Mouse (Mus musculus): ENCODE data around the gene Catip. TPM values are rescaled to one million over a fixed set of nuclear protein-coding genes. Genes with fewer than 3 reads are reported as not detected.
A peak's percentile ranks its signal among the peaks of the same experiment; 100 is the strongest.

The Catip gene
- total RNA-seq, 2 experiments from 2014 or later, result 0.74 to 1.1 TPM

- intact Hi-C loops (cut with DNase I), result no loop called here
- no peak for DNase-seq
These were observed 20.0 kb upstream of the Catip start for GRCm38 (mm10) chr1:74341898-74342297.

- intact Hi-C loops (cut with DNase I), result no loop called here
- no peak for DNase-seq
These were observed 19.6 kb upstream of the Catip start for GRCm38 (mm10) chr1:74342308-74342707.

- DNase-seq, result no peak
- intact Hi-C loops (cut with DNase I), result no loop called here
These were observed 18.7 kb upstream of the Catip start for GRCm38 (mm10) chr1:74343161-74343560.

GRCm38 (mm10) chr1:74344163-74344916, 17.6 kb upstream of the Catip start:
- intact Hi-C loops (cut with DNase I), result no loop called here
- DNase-seq, result no peak

- intact Hi-C loops (cut with DNase I), result no loop called here
These were observed 10.6 kb upstream of the Catip start for GRCm38 (mm10) chr1:74351185-74351769.

GRCm38 (mm10) chr1:74352532-74353096, 9.3 kb upstream of the Catip start:
- intact Hi-C loops (cut with DNase I), result no loop called here
- DNase-seq, result no peak

More at GRCm38 (mm10) chr1:74351185-74351769, 10.6 kb upstream of the Catip start:
- DNase-seq, result no peak

GRCm38 (mm10) chr1:74353453-74354229, 8.3 kb upstream of the Catip start:
- no peak for DNase-seq
- intact Hi-C loops (cut with DNase I), result no loop called here

- intact Hi-C loops (cut with DNase I), result loop anchor here (5.0 kb wide), 1 partner anchor 55 kb away; no protein-coding TSS in a partner anchor
- DNase-seq, result no peak
These were observed 4.4 kb upstream of the Catip start for GRCm38 (mm10) chr1:74357531-74357930.

- intact Hi-C loops (cut with DNase I), result loop anchor here (5.0 to 10.0 kb wide), 3 partner anchors 43 to 155 kb away; no protein-coding TSS in a partner anchor
These were observed 1.9 kb upstream of the Catip start for GRCm38 (mm10) chr1:74359952-74360517.

GRCm38 (mm10) chr1:74362325-74363229, 669 bp downstream of the Catip start:
- intact Hi-C loops (cut with DNase I), result loop anchor here (5.0 to 10.0 kb wide), 2 partner anchors 45 to 158 kb away; no protein-coding TSS in a partner anchor
- no peak for DNase-seq

More at GRCm38 (mm10) chr1:74359952-74360517, 1.9 kb upstream of the Catip start:
- DNase-seq, result no peak

- DNase-seq, result no peak
- intact Hi-C loops (cut with DNase I), result loop anchor here (5.0 to 10.0 kb wide), 2 partner anchors 46 to 159 kb away; no protein-coding TSS in a partner anchor
These were observed 1.5 kb downstream of the Catip start for GRCm38 (mm10) chr1:74363437-74363836.

- intact Hi-C loops (cut with DNase I), result loop anchor here (5.0 to 10.0 kb wide), 2 partner anchors 47 to 159 kb away; no protein-coding TSS in a partner anchor
- no peak for DNase-seq
These were observed 2.4 kb downstream of the Catip start for GRCm38 (mm10) chr1:74364270-74364669.

GRCm38 (mm10) chr1:74367886-74368645, 6.2 kb downstream of the Catip start:
- intact Hi-C loops (cut with DNase I), result loop anchor here (10.0 kb wide), 1 partner anchor 163 kb away; no protein-coding TSS in a partner anchor
- DNase-seq, result peak; percentile 31

GRCm38 (mm10) chr1:74370040-74370439, 8.1 kb downstream of the Catip start:
- intact Hi-C loops (cut with DNase I), result no loop called here
- DNase-seq, result no peak

- intact Hi-C loops (cut with DNase I), result no loop called here
- DNase-seq, result no peak
These were observed 11.5 kb downstream of the Catip start for GRCm38 (mm10) chr1:74373372-74373771.

GRCm38 (mm10) chr1:74374980-74375379, 13.1 kb downstream of the Catip start, which contains the start of gene Slc11a1:
Gene Slc11a1, plus strand, starts transcription at chr1:74375195.
- intact Hi-C loops (cut with DNase I), result no loop called here
- no peak for DNase-seq

GRCm38 (mm10) chr1:74375561-74375960, 13.7 kb downstream of the Catip start:
- no peak for DNase-seq
- intact Hi-C loops (cut with DNase I), result no loop called here

GRCm38 (mm10) chr1:74376396-74376795, 14.5 kb downstream of the Catip start:
- intact Hi-C loops (cut with DNase I), result no loop called here
- no peak for DNase-seq
